Mouse (Mus musculus): Measurements from ENCODE around the gene B2m. TPM values are rescaled to one million over a fixed set of nuclear protein-coding genes. Genes with fewer than 3 reads are reported as not detected.
A peak's percentile ranks its signal among the peaks of the same experiment; 100 is the strongest.
"Not testable (repeated sequence)": the region's sequence is repeated elsewhere in the genome, so short reads cannot be mapped to it uniquely, and the experiment has no call there.

The B2m gene
- 100 to 1,000 TPM in 1 of 2 experiments, 10 to 100 TPM in 1; 82.2 to 128 TPM for total RNA-seq (2021)
- long read RNA-seq, experiment 1, transcript B2m-201 (4 exons, 860 nt), result major isoform, 79 of 81 reads
- long read RNA-seq, experiment 1, partial matches to known transcripts, result 2 of 81 reads
- long read RNA-seq, experiment 1, other reads (novel, unspliced or antisense), result 0 of 81 reads
- long read RNA-seq, experiment 2, transcript B2m-201 (4 exons, 860 nt), result major isoform, 35 of 36 reads
- long read RNA-seq, experiment 2, partial matches to known transcripts, result 1 of 36 reads
- long read RNA-seq, experiment 2, other reads (novel, unspliced or antisense), result 0 of 36 reads

GRCm38 (mm10) chr2:122147508-122148241, at the start of gene B2m:
Gene B2m, plus strand, starts transcription at chr2:122147686.
- DNase-seq (ENCODE audit: low spot score), result peak; percentile 95

DNA sequence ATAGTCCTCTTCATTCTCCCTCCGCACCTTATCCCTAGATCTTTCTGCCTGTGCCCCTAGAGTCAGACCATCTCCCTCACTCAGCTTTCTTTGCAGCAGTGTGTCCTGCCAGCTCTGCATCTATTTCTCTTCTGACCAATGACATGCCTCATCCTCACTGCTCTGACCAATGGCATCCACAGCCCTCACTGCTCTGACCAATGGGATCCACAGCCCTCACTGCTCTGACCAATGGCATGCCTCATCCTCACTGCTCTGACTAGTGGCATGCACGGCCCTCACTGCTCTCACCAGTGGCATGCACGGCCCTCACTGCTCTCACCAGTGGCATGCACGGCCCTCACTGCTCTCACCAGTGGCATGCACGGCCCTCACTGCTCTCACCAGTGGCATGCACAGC, 49.8 kb upstream of the B2m start:
- DNase-seq (ENCODE audit: low spot score), result not testable (repeated sequence)

DNA sequence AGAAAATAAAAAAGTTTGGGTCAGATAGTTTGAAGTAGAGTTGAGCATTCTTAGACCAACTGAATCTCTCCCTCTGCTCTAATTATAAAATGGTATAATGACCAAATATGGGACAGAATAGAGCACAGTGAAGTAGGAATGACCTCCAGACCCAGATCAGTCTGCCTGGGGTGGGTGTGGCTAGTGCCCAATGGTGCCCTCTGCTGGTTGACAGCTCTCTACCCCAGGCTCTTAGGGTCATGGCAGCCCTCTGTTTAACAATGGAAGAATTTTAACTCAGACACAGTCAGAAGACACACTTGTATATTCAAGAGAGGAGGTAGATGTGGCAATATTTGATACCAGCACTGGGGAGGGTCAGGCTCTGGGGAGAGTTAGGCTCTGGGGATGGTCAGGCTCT, 45.4 kb upstream of the B2m start:
- DNase-seq (ENCODE audit: low spot score), result no peak

GRCm38 (mm10) chr2:122108101-122108500, 39.4 kb upstream of the B2m start:
- no peak for DNase-seq (ENCODE audit: low spot score)

DNA sequence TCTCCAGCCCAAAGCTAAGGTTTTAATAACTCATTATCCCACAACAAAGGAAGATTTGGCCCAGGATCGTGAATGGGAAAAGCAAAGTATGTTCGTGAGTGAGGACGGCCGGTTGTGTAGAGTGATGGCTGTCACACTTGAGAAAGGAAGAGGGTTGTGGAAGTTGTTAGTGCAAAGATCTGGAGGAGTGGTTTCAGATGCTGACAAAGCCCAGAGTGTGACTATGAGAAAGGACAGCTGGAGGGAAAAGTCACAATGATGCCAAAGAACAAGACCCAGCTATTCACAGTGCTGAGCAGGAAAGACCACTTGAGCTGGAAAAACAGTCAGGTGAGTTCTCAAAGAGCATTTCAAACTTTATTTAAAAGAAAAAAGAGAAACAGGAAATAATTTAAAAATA, 37.8 kb upstream of the B2m start:
- no peak for DNase-seq (ENCODE audit: low spot score)

DNA sequence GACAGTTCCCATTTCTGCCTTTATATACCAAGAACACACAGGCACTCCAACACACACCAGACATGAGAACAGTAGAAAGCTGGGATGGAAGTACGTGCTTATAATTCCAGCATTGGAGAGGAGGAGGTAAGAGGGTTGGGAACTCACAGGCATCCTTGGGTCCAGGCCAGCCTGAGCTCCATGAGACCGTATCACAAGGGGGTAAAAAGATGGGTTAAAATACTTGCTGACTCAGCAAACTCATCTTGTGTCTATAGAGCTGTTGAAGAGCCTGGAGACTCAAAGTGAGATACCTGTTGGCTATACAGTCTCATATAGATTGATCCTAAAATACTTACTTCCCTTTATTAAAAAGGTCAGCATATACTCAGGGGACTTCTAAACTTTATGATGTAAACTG, 30.6 kb upstream of the B2m start:
- no peak for DNase-seq (ENCODE audit: low spot score)

DNA sequence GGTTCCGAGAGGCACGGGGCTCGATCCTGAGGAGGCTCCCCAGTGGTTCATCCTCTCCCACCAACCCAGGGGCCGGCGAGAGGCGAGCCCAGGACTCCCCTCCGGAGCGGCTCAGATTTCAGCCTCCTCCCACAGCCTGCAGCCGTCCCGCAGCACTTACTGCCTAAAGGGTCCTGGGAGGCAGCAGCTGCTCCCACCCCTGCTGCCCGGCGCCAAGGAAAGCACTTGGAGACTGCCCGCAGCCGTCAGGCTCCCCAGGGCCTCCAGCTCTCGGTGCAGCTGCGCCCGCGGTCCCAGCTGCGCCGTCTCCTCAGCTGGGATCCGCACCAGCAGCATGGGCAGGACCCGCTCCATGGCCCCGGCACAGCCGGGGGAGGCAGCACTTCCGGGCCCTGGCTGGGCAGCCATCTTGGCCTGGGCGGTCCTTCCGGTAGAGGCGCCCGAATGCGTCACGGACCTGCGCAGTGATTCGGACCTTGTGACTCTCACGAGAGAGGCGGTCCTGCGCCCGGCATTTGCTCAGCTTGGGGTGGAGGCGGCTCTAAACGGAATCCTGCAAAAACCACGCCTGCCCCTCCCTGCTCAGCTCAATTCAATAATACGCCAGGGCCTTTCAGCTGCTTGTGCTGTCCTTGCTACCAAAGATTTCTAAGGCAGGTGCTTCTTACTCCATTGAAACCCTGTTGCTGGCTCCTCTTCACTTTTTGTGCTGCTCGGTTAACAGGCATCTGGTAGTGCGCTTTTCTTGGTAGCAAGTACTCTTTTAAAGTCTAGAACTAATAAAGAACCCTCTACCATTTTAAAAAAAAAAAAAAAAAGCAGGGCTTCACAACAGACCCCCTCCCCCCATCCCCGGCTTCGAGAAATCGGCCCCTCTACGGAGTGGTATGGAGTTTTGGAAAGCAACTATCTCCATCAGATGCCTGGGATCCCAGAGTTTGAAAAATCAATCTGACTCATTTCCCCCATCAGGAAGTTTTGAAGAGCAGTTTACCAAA, 29.2 kb upstream of the B2m start, which contains the start of gene Spg11:
TSS of gene Spg11 (minus strand) at position 426 of the 998 bp plus-strand sequence.
- DNase-seq (ENCODE audit: low spot score), result peak; percentile 97

GRCm38 (mm10) chr2:122125680-122126572, 21.6 kb upstream of the B2m start:
- DNase-seq (ENCODE audit: low spot score), result no peak

DNA sequence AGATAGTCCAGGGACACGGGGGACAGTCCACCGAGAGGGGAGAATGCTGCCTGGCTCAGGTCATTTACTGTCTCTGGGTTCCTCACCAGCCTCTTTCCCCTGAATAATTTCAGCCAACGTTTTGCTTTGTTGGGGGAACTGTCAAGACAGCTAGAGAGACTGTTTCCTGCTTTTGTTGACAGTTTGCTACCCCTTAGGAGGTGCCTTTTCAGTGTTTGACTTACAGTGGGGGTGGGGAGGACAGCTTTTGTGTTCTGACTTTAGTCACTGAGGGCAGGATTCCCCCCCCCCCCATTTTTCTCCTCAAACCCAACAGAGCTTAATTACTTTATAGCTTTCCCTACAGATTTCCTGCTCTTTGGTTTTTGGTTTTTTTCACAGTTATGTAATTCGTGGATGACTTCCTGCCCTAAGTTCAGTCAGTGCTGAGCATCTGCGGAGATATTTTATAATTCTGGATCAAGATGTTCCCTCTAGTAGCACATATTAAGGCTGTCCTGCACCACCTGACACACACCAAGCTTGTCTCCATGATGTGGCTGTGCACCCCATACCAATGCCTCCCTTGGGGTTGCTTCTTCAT, 20.6 kb upstream of the B2m start:
- no peak for DNase-seq (ENCODE audit: low spot score)

GRCm38 (mm10) chr2:122127635-122128034, 19.9 kb upstream of the B2m start:
- DNase-seq (ENCODE audit: low spot score), result no peak

- DNase-seq (ENCODE audit: low spot score), result no peak
Measured at GRCm38 (mm10) chr2:122132078-122132477, 15.4 kb upstream of the B2m start.

- no peak for DNase-seq (ENCODE audit: low spot score)
Measured at GRCm38 (mm10) chr2:122132618-122133017, 14.9 kb upstream of the B2m start.

- DNase-seq (ENCODE audit: low spot score), result no peak
Measured at GRCm38 (mm10) chr2:122137839-122138465, 9.5 kb upstream of the B2m start.

DNA sequence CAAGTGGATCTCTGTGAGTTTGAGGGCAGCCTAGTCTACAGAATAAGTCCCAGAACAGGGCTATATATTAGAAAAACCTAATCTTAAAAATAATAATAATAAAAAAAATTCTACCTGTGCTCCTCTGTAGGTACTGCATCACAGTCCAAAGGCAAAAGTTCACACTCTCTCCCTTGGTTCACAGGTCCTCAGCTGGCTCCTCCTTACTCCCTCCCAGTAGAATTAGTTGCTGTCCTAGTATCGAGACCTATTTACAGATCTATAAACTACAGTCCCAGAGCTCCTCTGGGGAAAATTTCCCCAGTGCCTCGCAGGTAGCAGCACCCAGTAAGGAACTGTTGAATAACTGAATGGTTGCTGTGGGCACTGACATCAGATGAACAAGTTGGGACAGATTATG, 6.7 kb upstream of the B2m start:
- DNase-seq (ENCODE audit: low spot score), result no peak

GRCm38 (mm10) chr2:122141332-122141967, 6.0 kb upstream of the B2m start:
- DNase-seq (ENCODE audit: low spot score), result no peak

DNA sequence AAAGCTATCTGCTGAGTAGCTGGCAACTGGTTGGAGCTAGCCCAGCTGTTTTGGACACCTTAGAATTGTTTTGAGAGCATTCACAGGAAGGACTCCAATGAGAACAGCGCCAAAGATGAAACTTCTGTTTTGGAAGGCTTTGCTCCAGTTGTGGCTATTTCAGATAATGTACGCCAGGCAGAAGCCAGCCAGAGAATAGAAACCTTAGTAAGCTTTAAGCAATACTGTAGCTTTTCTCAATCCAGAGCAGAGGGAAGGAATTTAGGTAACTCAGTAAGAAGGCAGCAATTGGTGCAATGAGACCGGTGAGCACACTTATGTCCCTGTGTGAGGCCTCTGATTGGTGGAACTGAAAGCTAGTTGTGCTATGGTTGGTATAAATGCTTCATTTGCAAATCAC, 4.4 kb upstream of the B2m start:
- DNase-seq (ENCODE audit: low spot score), result no peak

DNA sequence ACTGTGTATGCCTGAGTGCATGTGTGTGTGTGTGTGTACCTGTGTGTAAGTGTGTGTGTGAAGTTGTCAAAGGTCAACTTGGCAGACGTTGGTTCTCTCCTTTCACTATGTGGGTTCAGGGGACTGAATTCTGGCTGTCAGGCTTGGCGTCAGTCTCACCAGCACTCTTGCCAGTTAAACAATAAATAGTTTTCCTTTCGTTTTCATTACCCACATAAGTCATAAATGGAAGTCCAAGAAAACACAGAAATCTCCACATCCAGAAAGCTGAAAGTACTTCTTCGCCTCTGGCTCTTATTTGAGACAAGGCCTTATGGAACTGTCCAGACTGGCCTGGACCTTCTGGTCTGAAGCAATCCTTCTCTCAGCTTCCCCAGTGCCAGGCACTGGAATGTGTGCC, 1.7 kb upstream of the B2m start:
- no peak for DNase-seq (ENCODE audit: low spot score)

- no peak for DNase-seq (ENCODE audit: low spot score)
Measured at GRCm38 (mm10) chr2:122146687-122147086, 799 bp upstream of the B2m start.

DNA sequence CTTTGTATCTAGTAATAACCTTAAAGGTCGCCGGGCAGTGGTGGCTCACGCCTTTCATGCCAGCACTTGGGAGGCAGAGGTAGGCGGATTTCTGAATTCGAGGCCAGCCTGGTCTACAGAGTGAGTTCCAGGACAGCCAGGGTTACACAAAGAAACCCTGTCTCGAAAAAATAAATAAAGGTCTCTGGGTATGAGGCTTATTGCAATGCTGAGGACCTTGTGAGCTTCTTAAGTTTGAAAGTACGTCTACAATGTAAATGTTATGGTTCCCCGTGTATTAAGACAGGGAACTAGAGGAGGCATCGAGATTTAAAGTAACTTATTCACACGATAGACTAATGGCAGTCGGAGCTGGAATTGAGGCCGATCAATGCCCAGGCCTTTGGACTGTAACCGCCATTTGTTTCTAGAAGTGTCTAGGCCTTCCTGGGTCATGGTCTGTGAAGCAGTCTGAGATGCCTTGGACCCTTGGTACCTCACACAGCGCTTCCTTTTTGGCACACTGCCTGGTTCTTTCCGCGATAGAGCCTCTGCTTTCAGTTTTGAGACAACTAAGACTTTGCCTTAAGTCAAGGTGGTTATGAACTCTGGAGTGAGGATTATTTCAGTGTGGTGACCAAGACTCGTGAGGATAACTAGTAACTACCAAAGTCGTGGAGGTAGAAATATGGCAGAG, 894 bp downstream of the B2m start:
- peak; percentile 62 for DNase-seq (ENCODE audit: low spot score)

Measured in gastrocnemius, adult 18-20 months (tissue).